Mouse (Mus musculus) gastrocnemius, adult 2 months (tissue): Measurements from ENCODE around the gene Trp53i11. TPM values are rescaled to one million over a fixed set of nuclear protein-coding genes. Genes with fewer than 3 reads are reported as not detected.

Experiments used
- DNase-seq: peaks from one replicate; pipeline ENCODE4 v3.0.0; 2022
- H3K27ac ChIP-seq: fragments of 200-600 bp; 2 replicates; pipeline ENCODE4 v1.8.1; 2022; ENCODE audit warnings: mild to moderate bottlenecking
- H3K4me3 ChIP-seq: fragments of 200-600 bp; 2 replicates; pipeline ENCODE4 v1.8.1; 2022; ENCODE audit warnings: mild to moderate bottlenecking, moderate library complexity
- CTCF ChIP-seq: fragments of 200-600 bp; IDR thresholded peaks from 2 replicates; pipeline ENCODE4 v1.8.1; 2022; ENCODE audit warnings: antibody characterized with exemption, mild to moderate bottlenecking, moderate library complexity
- intact Hi-C: fragments of 180-260 bp; cut with DNase I; formaldehyde crosslinking; loops from one replicate; pipeline ENCODE4 v1.15.1; 2025
- total RNA-seq, 2 experiments: library from RNA; stranded (reverse); gene quantifications; 2 replicates each; pipeline ENCODE4 v1.2.3; 2021

Trp53i11 gene
- total RNA-seq, 2 experiments from 2014 or later: 3.4 to 6.1 TPM

DNA sequence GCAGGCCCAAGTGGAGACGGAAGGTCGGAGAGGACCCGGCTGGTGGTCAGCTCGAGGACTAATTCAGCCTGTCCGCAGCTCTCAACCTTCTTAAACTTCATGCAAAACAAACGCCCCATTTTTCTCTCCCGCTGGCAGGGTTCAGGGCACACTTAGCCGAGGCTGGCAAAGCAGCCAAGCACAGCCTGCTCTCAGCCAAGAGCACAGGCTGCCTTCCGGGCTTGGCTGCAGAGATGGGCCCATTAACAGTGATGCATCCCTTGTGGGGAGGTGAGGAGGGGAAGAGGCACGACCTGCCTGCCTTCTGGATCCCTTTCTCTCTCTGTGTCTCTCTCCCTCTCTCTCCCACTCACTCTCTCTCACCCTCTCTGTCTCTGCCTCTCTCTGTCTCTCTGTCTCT lies 28.4 kb downstream of the Trp53i11 start:
- no peak for TF ChIP-seq CTCF
- intact Hi-C loops: loop anchor here (2.0 to 5.0 kb wide), 3 partner anchors 117 to 257 kb away; no protein-coding TSS in a partner anchor
- Histone ChIP-seq H3K27ac (no peak overlapping the region), H3K4me3 (no peak overlapping the region)
- DNase-seq: no peak

DNA sequence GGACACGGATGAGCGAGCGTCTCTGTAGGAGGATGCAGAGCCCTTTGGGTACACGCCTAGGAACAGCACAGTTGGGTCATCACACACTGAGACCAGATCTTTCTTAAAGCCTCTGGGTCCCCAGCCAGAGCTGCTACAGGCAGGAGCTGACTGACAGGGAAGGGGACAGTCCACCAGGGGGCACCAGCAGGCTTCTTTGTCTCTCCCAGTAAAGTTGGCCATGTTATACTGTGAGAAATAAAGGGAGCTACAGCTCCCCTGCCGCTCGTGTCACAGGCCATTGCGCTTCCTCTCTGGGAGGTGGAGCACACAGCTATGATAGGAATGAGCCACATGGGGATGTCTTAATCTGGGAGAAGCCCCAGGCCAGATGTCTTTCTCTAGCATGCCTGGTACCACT lies 29.7 kb downstream of the Trp53i11 start:
- peak; percentile 94; the same call in 1 of the 2 replicates for TF ChIP-seq CTCF
- intact Hi-C loops: loop anchor here (2.0 to 5.0 kb wide), 3 partner anchors 116 to 255 kb away; no protein-coding TSS in a partner anchor
- H3K27ac ChIP-seq: no peak overlapping the region
- H3K4me3 ChIP-seq: no peak overlapping the region
- peak; percentile 90 for DNase-seq

DNA sequence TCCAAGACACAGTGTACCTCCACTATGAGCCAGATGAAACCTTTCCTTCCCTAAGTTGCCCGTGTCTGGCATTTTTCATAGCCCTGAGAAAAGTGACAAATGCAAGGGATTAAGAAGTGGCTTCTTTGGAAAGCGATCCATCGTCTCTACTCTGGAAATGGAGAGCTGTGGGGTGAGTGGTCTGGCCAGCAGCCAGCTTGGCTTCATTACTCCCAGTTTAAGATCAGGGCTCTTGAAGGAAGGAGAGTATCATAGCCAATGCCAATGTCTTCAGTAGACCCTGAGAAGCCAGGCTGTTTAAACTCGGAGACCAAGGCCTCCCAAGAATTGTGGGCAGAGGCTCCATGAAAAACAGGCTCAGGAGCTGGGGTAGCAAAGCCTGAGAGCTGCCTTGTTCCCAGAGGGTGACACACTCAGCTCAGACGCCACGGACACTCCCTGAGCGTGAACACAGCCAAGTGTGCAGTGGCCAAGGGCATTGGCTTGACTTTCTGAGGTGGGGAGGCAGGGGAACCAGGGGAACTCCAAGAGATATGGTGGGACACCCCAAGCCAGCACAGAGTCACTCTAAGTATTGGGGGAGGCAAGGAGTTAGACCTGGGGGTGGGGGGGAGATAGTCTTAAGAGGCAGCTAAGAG lies 31.1 kb downstream of the Trp53i11 start:
- Histone ChIP-seq H3K4me3 (no peak overlapping the region), H3K27ac (no peak overlapping the region)
- DNase-seq: no peak
- intact Hi-C loops: loop anchor here (5.0 kb wide), 1 partner anchor 254 kb away; no protein-coding TSS in a partner anchor
- TF ChIP-seq CTCF: no peak

DNA sequence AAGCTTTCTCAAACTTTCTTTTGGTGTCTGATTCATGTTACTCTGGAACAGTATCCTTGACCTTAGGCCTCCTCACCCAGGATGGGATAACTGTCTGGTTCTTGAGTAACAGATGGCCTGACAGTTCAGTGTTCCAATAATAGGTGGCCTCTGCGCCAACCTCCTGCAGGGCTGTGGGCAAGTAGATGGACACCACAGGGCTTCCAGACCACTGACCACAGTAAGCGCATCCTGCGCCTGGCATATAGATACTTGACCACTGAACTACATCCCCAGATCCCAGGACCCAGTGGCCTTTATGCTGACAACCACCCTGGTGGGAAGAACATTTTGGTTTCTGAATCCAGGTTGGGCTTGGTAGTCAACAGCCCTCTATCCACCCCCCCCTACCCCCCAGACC lies 32.2 kb downstream of the Trp53i11 start:
- intact Hi-C loops: loop anchor here (5.0 kb wide), 1 partner anchor 253 kb away; no protein-coding TSS in a partner anchor
- no peak overlapping the region for H3K27ac ChIP-seq
- H3K4me3 ChIP-seq: no peak overlapping the region
- DNase-seq: no peak
- TF ChIP-seq CTCF: no peak

DNA sequence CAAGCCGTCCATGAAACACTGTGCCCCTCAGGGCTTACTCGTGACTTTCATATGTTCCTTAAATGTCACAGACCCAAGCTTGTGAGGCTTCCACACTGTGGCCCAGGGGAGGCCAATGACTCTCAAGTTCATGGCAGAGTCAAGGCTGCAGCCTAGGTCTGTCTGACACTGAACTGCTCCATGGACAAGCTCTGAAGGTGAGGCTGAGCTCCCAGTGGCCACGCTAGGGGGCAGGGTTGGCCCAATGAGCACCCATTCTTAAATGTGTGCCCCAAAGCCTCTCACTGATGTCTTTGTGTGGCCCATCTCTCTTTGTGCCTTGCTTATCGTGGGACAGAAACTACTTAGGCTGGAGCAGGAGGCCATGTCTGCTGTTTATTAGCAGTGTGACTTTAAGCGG lies 33.1 kb downstream of the Trp53i11 start:
- no peak overlapping the region for H3K4me3 ChIP-seq
- no peak for DNase-seq
- H3K27ac ChIP-seq: no peak overlapping the region
- intact Hi-C loops: no loop called here
- TF ChIP-seq CTCF: no peak; the same call in 1 of the 2 replicates

DNA sequence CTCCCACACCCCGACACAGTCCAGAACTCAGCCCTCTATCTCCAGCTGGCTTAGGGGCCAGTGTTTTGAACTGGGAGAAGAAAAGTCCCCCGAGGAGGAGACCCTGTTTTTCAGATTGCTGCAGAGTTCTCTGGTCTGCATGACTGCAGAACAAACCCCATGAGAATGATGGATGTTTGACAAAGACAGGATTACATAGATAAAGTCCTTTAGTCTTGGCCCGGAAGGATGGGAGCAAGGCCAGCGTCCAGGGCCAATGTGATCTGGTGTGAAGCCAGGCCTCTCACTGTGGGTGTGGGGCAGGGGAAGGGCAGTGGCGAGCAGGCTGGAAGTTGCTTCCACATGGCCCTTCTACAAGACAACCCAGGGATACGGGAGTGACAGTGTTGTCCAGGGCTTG lies 36.1 kb downstream of the Trp53i11 start:
- Histone ChIP-seq H3K4me3 (no peak overlapping the region), H3K27ac (no peak overlapping the region)
- DNase-seq: no peak
- no peak for TF ChIP-seq CTCF
- intact Hi-C loops: no loop called here

DNA sequence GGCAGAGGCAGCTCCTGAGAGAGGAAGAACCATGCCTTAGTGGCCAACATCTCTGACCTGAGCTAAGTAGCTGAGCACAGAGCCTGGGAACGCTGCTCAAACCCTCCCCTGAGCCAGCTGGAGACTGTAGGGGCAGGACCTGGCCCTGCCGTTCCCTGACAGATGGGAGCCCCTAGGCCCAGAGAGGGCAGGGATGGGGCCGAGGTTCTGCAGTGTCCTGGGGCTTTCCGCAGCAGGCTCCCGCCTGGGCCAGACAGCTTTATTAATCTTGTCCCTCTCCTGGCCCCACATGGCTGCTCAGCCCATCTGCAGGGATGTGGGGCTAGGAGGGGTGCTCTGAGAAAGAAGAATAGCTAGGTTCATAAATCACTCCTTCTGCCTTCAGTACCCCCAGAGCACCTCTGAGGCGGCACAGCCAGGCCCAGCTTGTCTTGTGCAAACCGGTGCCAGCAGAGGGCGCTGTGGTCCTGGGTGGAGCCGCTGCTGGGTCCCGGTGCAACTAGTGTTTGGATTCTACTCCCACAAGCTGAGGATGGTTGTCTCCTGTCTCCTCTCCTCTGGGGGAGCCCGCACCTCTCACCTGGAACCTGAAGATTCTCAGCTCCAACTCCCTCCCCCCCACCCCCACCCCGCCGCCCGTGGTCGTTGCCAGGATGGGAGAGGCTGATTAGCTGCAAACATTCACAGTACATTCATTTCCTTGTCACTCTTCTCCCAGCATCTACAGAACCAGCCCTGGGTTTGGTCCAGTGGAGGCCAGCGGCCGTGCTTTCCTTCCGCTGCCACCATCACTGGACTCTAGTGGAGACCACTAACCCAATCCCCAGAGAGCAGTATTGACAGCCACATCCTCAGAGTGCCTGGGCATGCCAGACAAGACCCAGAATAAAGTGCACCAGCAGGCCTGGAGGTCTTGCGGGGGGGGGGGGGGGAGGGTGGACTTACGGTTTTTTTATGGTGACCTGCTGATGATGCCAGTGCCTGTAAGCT lies 39.6 kb downstream of the Trp53i11 start:
- intact Hi-C loops: loop anchor here (1.0 kb wide), 2 partner anchors 102 to 106 kb away; no protein-coding TSS in a partner anchor
- peak; percentile 87 for TF ChIP-seq CTCF

DNA sequence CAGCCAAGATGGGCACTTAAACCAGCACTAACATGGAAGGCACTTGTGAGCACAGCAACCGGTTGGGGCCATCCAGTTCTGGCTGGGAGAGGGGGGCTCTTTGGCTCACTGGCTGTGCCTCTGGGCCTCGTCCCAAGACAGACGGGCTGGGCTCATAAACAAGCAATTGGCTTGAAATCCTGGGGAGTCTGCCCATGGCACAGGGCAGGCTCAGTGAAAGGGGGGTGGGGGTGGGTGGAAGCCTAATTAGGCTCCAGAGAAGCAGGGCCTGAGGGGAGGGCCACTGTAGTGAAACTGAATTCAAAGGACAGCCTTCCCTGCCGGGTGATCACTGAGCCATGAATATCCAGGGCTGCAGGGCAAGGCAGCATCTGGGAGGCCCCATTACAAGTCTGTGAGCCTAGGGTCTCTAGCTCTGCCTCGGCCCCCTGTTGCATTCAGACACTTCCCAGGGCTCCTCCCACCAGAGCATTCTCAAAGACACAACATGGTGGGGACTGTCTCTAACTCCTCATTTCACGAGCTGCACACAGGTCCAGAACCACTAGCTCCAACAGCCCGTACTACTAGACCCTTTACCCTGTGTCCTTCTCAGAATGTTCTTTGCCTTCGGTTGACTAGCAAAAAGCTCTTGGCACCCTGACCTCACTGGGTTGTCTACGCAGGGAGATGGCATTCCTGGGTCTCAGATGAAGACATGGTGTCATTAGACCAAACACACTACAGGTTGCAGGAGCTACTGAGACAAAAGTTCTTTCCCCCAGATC lies 40.5 kb downstream of the Trp53i11 start:
- H3K27ac ChIP-seq: no peak overlapping the region
- peak; percentile 45 for DNase-seq
- intact Hi-C loops: loop anchor here (1.0 kb wide), 2 partner anchors 101 to 105 kb away; no protein-coding TSS in a partner anchor
- no peak for TF ChIP-seq CTCF
- H3K4me3 ChIP-seq: no peak overlapping the region

More for the DNA sequence above, 39.6 kb downstream of the Trp53i11 start:
- no peak overlapping the region for H3K27ac ChIP-seq
- peak; percentile 92 for DNase-seq
- H3K4me3 ChIP-seq: no peak overlapping the region

DNA sequence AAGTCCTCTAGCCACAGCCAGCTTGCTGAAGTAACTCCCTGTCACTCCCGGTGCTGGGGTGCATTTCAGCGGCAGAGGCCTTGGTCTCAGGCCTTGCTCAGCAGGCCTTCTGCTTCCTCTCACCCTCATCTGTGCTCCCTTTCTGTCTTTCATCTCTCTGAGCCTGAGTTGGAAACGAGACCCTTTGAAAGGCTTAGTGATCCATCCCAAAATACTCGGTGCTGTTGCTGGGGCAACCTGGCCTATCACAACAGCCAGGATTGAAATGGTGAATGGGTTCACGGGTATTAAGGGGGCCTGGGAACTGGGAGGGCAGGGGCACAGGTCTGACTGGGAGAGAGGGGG lies 41.1 kb downstream of the Trp53i11 start:
- TF ChIP-seq CTCF: no peak
- H3K4me3 ChIP-seq: no peak overlapping the region
- no peak overlapping the region for H3K27ac ChIP-seq
- no peak for DNase-seq
- intact Hi-C loops: no loop called here

DNA sequence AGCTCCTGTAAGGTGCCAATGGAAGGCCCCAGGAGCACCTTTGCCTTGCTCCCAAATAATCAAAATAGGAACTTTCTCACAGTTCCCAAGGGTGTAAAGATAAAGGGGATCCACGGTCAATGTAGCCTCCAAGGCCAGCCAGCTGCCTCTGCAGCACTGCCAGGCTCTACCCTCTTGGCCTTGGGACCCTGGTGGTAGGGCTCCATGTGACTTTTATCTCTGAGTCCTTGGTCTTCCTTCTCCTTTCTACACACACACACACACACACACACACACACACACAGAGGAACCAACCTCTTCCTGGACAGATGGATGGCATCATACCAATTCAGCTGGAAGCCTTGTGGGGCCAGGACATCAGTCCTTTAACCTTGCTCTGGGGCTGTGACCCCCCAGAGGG lies 44.8 kb downstream of the Trp53i11 start:
- H3K27ac ChIP-seq: no peak overlapping the region
- no peak for DNase-seq
- intact Hi-C loops: no loop called here
- no peak for TF ChIP-seq CTCF
- H3K4me3 ChIP-seq: no peak overlapping the region

DNA sequence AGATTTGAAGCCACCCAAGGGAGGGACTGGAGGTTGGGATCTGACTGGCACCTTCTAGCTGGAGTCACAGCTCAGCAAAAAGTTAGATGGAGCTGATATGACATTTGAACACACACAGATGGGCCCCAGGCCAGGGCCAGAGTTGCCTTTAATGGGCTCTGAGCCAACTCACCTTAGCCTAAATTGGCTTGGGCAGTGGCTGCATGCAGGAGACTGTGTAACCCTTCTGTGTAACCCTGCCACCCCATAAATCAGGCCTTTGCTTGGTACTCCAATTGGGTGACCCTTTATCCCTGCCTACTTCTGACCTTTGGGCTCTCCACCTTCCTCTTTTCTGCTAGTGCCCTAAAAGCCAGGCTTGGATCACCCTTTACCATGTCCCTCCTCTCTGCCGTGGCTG lies 49.7 kb downstream of the Trp53i11 start:
- Histone ChIP-seq H3K27ac (no peak overlapping the region), H3K4me3 (no peak overlapping the region)
- intact Hi-C loops: no loop called here
- TF ChIP-seq CTCF: no peak
- DNase-seq: no peak

DNA sequence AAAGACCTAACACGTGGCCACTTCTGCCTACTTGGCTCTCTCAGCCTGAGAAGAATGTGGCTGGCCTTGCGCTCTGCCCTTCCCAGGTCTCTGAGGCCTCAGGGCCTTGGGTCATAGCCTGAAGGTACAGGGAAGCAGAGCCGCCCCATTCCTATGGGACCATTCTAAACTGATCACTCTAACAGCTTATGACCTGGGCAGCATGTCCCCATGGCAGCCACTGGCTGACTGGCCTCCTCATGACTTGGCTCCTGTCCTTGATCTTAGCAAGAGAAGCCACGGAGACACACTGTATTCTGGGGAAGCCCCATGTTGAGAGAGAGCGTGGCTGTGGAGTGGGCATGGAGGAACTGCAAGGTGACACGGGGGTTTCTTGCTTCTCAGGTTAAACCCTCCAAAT lies 51.5 kb downstream of the Trp53i11 start:
- H3K27ac ChIP-seq: no peak overlapping the region
- no peak for DNase-seq
- intact Hi-C loops: no loop called here
- no peak for TF ChIP-seq CTCF
- H3K4me3 ChIP-seq: no peak overlapping the region
